Mouse (Mus musculus) ovary, adult 18-20 months (tissue): ENCODE measurements around the gene Zfp747.

ENCODE experiments used
- DNase-seq: peaks from one replicate; pipeline ENCODE4 v3.0.0; 2022; ENCODE audit warnings: low spot score, mixed read lengths

The Zfp747 gene

DNA sequence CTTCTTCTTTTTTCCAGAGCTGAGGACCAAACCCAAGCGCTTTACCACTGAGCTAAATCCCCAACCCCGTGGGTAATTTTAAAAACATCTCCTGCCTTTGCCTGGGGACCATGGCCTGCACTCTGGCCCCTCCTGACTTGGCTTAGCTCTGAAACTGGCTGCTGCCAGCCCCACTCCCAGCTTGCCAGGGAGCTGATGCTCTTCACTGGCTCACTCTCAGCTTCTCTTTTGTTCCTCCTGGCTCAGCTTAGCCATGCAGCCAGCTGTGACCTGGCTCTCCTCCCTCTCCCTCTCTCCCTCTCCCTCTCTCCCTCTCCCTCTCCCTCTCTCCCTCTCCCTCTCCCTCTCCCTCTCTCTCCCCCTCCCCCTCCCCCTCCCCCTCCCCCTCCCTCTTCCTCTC is 49.2 kb downstream of the Zfp747 start:
- peak; percentile 38 for DNase-seq

GRCm38 (mm10) chr7:127325550-127325949 is 50.3 kb downstream of the Zfp747 start:
- DNase-seq: no peak

- DNase-seq: no peak
Observed at GRCm38 (mm10) chr7:127324944-127325343, 50.9 kb downstream of the Zfp747 start.
